Mouse (Mus musculus) heart, embryonic 15.5 days (tissue): ENCODE measurements around the gene Dhx35. TPM values are rescaled to one million over a fixed set of nuclear protein-coding genes. Genes with fewer than 3 reads are reported as not detected.

ENCODE experiments used
- ATAC-seq: fragments of 200-750 bp; cut with Nextera tagmentation; replicated peaks from 2 replicates; pipeline ENCODE4 v1.8.0; 2017; ENCODE audit warnings: low read depth, moderate TSS enrichment; ENCODE audit not compliant: insufficient number of reproducible peaks, insufficient read depth, low FRiP score
- H3K27ac ChIP-seq: fragments of 300-500 bp; sonication (generic); 2 replicates; pipeline ENCODE4 v1.5.1; 2015; ENCODE audit warnings: mild to moderate bottlenecking, inconsistent platforms
- H3K27me3 ChIP-seq: fragments of 300-500 bp; sonication (generic); 2 replicates; pipeline ENCODE4 v1.6.1; 2015; ENCODE audit warnings: inconsistent platforms
- H3K36me3 ChIP-seq: fragments of 300-500 bp; sonication (generic); 2 replicates; pipeline ENCODE4 v1.6.1; 2015; ENCODE audit warnings: mild to moderate bottlenecking, inconsistent platforms
- H3K4me1 ChIP-seq: fragments of 300-500 bp; sonication (generic); replicated peaks from 2 replicates; pipeline ENCODE4 v1.6.1; 2015; ENCODE audit warnings: inconsistent platforms
- H3K4me2 ChIP-seq: fragments of 300-500 bp; sonication (generic); 2 replicates; pipeline ENCODE4 v1.6.1; 2015; ENCODE audit warnings: inconsistent platforms, mild to moderate bottlenecking, moderate library complexity
- H3K4me3 ChIP-seq: fragments of 300-500 bp; sonication (generic); 2 replicates; pipeline ENCODE4 v1.5.1; 2015; ENCODE audit warnings: mild to moderate bottlenecking, inconsistent platforms
- H3K9ac ChIP-seq: fragments of 300-500 bp; sonication (generic); 2 replicates; pipeline ENCODE4 v1.6.1; 2015; ENCODE audit warnings: mild to moderate bottlenecking, inconsistent platforms
- H3K9me3 ChIP-seq: fragments of 300-500 bp; sonication (generic); replicated peaks from 2 replicates; pipeline ENCODE4 v1.6.1; 2016; ENCODE audit warnings: inconsistent platforms
- WGBS: fragments of 180-500 bp; shearing (Covaris S2); methylation state at CpG from one replicate; pipeline ENCODE4 v1.1.7; 2015; ENCODE audit warnings: mixed read lengths; 5-methylcytosine and 5-hydroxymethylcytosine counted together
- polyA plus RNA-seq: library from polyadenylated mRNA; unstranded; fragments of >200 nt; fragmentation: Nextera tagmentation; extraction: Ambion mirVana; gene quantifications from 2 replicates; pipeline ENCODE4 v1.2.1, GENCODE M21; 2015

Gene Dhx35
- polyA plus RNA-seq, 1 experiment from 2014 or later: 11.8 TPM

DNA sequence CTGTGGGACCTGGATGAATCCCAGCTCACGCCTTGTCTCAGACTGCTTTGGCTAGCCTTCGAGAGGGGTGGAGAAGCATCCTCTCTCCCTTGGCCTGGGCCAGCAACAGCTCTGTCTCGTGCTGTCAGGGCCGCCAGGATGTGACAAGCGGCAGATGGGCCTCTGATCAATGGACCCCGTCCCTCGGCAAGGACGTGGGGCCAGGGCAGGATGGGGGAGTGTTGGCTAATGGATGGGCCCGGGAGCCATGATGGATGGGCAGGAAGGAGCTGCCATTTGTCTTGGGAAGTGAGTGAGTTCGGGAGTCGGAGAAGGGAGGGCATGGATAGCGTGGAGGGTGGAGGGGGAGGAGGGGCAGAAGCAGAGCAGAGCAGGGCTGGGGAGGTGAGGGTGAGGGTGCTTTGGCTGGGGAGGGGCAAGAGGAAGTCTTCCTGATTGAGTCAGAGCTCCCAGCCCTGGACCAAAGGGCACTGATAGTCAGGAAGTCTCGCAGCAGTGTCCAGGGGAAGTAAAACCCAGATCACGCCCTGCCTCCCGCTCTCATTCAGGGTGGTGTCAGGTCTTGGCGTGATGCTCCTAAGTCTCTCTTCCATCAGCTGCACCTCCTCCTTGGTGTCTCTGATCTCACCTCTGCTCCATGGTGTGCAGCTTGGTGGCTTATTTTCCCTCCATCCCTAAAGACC lies 98.7 kb downstream of the Dhx35 start:
- WGBS: 38% methylated on average over 16 of the region's 16 CpGs
- no peak; the same call in 1 of the 2 replicates for ATAC-seq
- Histone ChIP-seq H3K4me3 (no peak overlapping the region), H3K9ac (no peak overlapping the region), H3K9me3 (no peaks in the 10 kb centered on the region), H3K27ac (no peak overlapping the region), H3K27me3 (peaks cover 2% of the 10 kb centered on the region; the same call in 1 of the 2 replicates), H3K4me1 (no peaks in the 10 kb centered on the region), H3K4me2 (no peak overlapping the region), H3K36me3 (no peaks in the 10 kb centered on the region)

DNA sequence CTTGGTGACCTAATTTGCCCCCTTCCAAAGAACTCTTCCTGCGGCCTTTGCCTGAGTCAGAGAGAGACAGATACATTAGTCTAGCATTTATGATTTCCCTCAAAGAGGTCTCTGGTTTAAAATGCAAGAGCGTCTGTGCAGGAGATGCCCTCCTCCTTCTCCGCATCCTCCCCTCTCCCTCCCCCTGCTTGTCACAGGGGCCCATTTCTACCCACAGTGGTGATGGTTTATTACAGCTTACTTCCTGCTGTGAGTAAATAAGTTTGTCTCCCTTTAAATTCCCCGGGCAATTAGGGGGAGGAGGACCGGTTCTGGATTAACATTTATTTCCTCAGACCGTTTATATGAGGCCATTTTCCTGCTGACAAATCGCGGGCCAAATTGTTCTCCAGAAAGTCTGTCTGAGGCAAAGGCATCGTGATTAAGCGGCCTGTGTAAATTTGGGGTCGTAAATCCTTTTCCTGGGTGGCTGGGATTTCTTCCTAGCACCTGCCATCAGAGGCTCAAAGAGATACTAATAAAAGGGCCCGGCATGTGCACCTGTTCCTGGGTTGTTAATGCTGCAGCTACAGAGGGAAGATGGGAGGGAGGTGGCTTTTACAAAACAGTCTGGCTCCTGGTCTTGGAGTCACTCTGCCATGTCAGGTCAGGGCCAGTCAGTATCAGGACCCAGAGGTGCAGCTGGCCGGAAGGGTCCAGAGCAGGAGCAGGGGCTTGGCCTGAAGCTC lies 104.0 kb downstream of the Dhx35 start:
- H3K4me3 ChIP-seq: no peak overlapping the region
- H3K27ac ChIP-seq: no peak overlapping the region
- no peak overlapping the region for H3K4me2 ChIP-seq
- no peaks in the 10 kb centered on the region for H3K9me3 ChIP-seq
- no peaks in the 10 kb centered on the region for H3K36me3 ChIP-seq
- H3K4me1 ChIP-seq: no peaks in the 10 kb centered on the region
- ATAC-seq: no peak
- H3K27me3 ChIP-seq: peaks cover 2% of the 10 kb centered on the region; the same call in 1 of the 2 replicates
- 54% methylated on average over 13 of the region's 13 CpGs for WGBS
- H3K9ac ChIP-seq: no peak overlapping the region

Other genes with a start within 250 kb of the Dhx35 start
- gene Slc32a1, start 184.0 kb upstream of the Dhx35 start, polyA plus RNA-seq: not detected in 2 replicates
- 5.6 and 7.4 TPM in 2 replicates for gene Actr5, start 169.9 kb upstream of the Dhx35 start, polyA plus RNA-seq
- 5.2 and 6.8 TPM in 2 replicates for gene Ppp1r16b, start 129.4 kb upstream of the Dhx35 start, polyA plus RNA-seq
- gene Fam83d, start 26.7 kb upstream of the Dhx35 start, polyA plus RNA-seq: 52.3 and 53.3 TPM in 2 replicates